Mouse (Mus musculus): ENCODE results near the gene Cluap1. TPM values are rescaled to one million over a fixed set of nuclear protein-coding genes. Genes with fewer than 3 reads are reported as not detected.

Gene Cluap1
- polyA plus RNA-seq, 1 experiment from 2014 or later, result 43.4 TPM

DNA sequence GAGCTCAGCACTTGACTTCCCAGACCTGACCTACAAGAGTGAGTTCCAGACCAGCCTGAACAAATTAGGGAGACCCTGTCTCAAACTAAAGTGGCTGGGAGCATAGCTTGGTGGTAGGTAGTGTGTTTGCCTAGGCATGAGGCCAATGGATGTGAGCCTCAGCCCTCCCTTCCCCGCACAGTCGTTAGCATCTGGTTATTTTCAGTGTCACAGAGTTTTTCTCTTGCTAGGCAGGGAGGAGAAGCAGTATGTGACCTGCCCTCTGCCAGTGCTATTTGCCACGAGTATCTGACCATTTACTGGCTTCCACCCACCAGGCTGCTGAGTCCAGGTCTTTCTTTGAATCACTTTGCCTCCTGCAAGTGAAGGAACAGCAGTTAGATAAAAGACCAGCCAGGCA is 14.9 kb upstream of the Cluap1 start:
- no peak overlapping the region for H3K4me2 ChIP-seq (ENCODE audit: low read length)
- H3K36me3 ChIP-seq (ENCODE audit: control insufficient read depth, insufficient read depth), result peaks cover 19% of the 10 kb centered on the region; the same call in 1 of the 2 replicates
- H3K4me3 ChIP-seq (replicated peaks; ENCODE audit: low read length), result no peak overlapping the region
- H3K9ac ChIP-seq (replicated peaks; ENCODE audit: low read depth, low read length), result no peak overlapping the region
- no peaks in the 10 kb centered on the region for H3K27me3 ChIP-seq (replicated peaks; ENCODE audit: control insufficient read depth, insufficient read depth, low read length)
- ATAC-seq, result no peak
- 77% methylated on average over 3 of the region's 3 CpGs for WGBS
- no peak overlapping the region for H3K27ac ChIP-seq (ENCODE audit: low read length)
- H3K9me3 ChIP-seq (ENCODE audit: control insufficient read depth, low read length), result no peaks in the 10 kb centered on the region
- H3K4me1 ChIP-seq (replicated peaks; ENCODE audit: control insufficient read depth, insufficient read depth, low read length), result no peaks in the 10 kb centered on the region

DNA sequence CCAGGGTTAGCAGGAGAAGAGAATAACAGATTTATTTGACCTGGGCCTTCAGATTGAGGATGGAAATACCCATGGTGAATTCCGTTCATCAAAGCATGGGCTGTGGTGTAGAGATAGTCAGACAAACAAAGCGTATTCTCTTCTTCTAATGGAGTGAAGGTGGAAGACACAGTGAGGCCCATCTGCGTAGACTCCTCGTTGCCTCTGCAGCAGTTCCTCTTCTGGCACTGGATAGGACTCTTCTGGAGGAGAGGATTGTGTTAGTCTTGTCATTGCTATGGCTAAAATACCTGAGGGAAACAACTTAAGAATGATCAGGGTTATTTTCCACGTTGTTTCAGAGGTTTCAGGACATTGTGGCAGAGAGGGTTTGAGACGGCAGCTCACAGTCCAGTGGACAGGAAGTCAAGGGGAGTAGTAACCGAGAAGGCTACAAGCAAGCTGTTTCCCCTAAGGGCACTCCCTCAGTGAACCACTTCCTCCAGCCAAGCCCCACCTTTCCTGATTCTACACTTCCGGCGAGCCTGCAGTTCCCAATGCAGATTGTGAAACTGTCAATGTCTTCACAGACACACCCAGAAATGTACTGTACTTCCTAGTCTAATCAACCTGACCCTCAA is 13.3 kb upstream of the Cluap1 start:
- Histone ChIP-seq H3K27me3 (replicated peaks; ENCODE audit: control insufficient read depth, insufficient read depth, low read length) (no peaks in the 10 kb centered on the region), H3K4me2 (ENCODE audit: low read length) (no peak overlapping the region), H3K9ac (replicated peaks; ENCODE audit: low read depth, low read length) (no peak overlapping the region), H3K27ac (ENCODE audit: low read length) (no peak overlapping the region), H3K4me3 (replicated peaks; ENCODE audit: low read length) (no peak overlapping the region), H3K9me3 (ENCODE audit: control insufficient read depth, low read length) (no peaks in the 10 kb centered on the region), H3K36me3 (ENCODE audit: control insufficient read depth, insufficient read depth) (peaks cover 19% of the 10 kb centered on the region), H3K4me1 (replicated peaks; ENCODE audit: control insufficient read depth, insufficient read depth, low read length) (no peaks in the 10 kb centered on the region)
- ATAC-seq, result no peak
- WGBS, result 89% methylated on average over 9 of the region's 9 CpGs

DNA sequence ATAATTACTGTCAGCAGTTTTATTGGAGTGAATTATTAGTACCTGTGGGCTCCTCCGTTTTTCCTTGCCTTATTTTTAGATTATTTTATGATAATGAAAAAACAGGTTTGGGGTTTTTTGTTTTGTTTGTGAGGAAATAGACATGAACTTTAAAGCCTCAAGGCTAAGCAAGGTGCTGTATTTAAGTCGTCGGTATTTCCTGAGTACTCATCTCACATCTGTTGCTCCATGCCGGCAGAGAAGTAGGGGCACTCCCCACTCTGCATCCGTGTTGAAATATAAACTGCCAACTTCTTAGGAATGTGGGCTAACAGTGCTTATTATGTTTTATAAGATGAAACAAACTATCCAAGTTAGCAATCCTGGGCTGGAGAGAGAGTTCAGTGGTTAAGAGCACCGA is 12.6 kb upstream of the Cluap1 start:
- H3K9ac ChIP-seq (replicated peaks; ENCODE audit: low read depth, low read length), result no peak overlapping the region
- no peak for ATAC-seq
- H3K4me1 ChIP-seq (replicated peaks; ENCODE audit: control insufficient read depth, insufficient read depth, low read length), result no peaks in the 10 kb centered on the region
- H3K27me3 ChIP-seq (replicated peaks; ENCODE audit: control insufficient read depth, insufficient read depth, low read length), result no peaks in the 10 kb centered on the region
- H3K36me3 ChIP-seq (ENCODE audit: control insufficient read depth, insufficient read depth), result peaks cover 26% of the 10 kb centered on the region
- H3K9me3 ChIP-seq (ENCODE audit: control insufficient read depth, low read length), result no peaks in the 10 kb centered on the region
- H3K27ac ChIP-seq (ENCODE audit: low read length), result no peak overlapping the region
- H3K4me3 ChIP-seq (replicated peaks; ENCODE audit: low read length), result no peak overlapping the region
- no peak overlapping the region for H3K4me2 ChIP-seq (ENCODE audit: low read length)
- WGBS, result 88% methylated on average over 6 of the region's 6 CpGs

DNA sequence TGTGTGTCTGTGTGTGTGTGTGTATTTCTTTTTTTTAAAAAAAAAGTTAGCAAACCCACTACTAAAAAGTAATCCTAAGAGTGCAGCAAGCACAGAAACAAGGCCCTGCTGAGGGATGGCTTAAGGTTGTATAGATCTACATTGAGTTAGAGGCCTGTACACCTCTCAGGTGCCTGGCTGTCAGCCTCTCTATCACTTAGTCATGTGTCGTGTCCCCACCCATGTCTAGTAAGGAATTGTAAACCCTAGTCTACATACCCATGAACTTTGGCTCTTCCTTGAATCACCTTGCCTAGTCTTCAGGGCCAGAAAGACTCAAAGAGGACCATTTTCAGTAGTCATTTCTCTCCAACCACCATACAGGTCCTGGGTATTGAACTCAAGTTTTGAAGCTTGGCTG is 12.0 kb upstream of the Cluap1 start:
- Histone ChIP-seq H3K9ac (replicated peaks; ENCODE audit: low read depth, low read length) (no peak overlapping the region), H3K36me3 (ENCODE audit: control insufficient read depth, insufficient read depth) (peaks cover 29% of the 10 kb centered on the region), H3K4me2 (ENCODE audit: low read length) (no peak overlapping the region), H3K27me3 (replicated peaks; ENCODE audit: control insufficient read depth, insufficient read depth, low read length) (no peaks in the 10 kb centered on the region), H3K4me3 (replicated peaks; ENCODE audit: low read length) (no peak overlapping the region), H3K27ac (ENCODE audit: low read length) (no peak overlapping the region), H3K4me1 (replicated peaks; ENCODE audit: control insufficient read depth, insufficient read depth, low read length) (no peaks in the 10 kb centered on the region), H3K9me3 (ENCODE audit: control insufficient read depth, low read length) (no peaks in the 10 kb centered on the region)
- 92% methylated on average over 1 of the region's 1 CpGs for WGBS
- no peak for ATAC-seq

GRCm38 (mm10) chr16:3907471-3907870 is 1.1 kb upstream of the Cluap1 start:
- WGBS, result 71% methylated on average over 2 of the region's 2 CpGs
- H3K9me3 ChIP-seq (ENCODE audit: control insufficient read depth, low read length), result no peaks in the 10 kb centered on the region
- H3K9ac ChIP-seq (replicated peaks; ENCODE audit: low read depth, low read length), result no peak overlapping the region
- H3K4me1 ChIP-seq (replicated peaks; ENCODE audit: control insufficient read depth, insufficient read depth, low read length), result peaks cover 15% of the 10 kb centered on the region
- H3K4me3 ChIP-seq (replicated peaks; ENCODE audit: low read length), result no peak overlapping the region
- H3K36me3 ChIP-seq (ENCODE audit: control insufficient read depth, insufficient read depth), result peaks cover 11% of the 10 kb centered on the region
- no peak overlapping the region for H3K4me2 ChIP-seq (ENCODE audit: low read length)
- H3K27me3 ChIP-seq (replicated peaks; ENCODE audit: control insufficient read depth, insufficient read depth, low read length), result no peaks in the 10 kb centered on the region
- no peak for ATAC-seq
- H3K27ac ChIP-seq (ENCODE audit: low read length), result no peak overlapping the region

DNA sequence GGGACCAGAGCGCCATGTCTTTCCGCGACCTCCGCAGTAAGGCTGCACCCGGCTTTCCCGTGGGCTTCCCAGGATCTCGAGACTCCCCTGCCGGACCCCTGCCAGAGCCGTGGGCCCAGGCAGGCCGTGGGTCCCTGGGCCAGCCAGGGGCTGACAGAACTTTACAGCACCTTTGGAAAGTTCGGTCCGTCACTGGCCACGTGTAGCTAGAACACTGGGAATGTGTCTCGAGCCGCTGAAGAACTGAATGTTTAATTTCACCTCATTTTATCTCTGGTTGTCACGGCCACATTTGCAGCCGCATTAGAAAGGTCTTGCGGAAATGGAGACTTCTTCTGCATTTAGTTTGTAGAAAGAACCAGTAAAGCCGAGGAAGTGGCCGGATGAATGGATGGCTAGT is 517 bp downstream of the Cluap1 start:
- ATAC-seq, result no peak
- Histone ChIP-seq H3K4me3 (replicated peaks; ENCODE audit: low read length) (peak overlapping the region; percentile 75), H3K9ac (replicated peaks; ENCODE audit: low read depth, low read length) (peak overlapping the region; percentile 79), H3K4me1 (replicated peaks; ENCODE audit: control insufficient read depth, insufficient read depth, low read length) (peaks cover 15% of the 10 kb centered on the region), H3K27ac (ENCODE audit: low read length) (peak overlapping the region; percentile 79), H3K27me3 (replicated peaks; ENCODE audit: control insufficient read depth, insufficient read depth, low read length) (no peaks in the 10 kb centered on the region), H3K4me2 (ENCODE audit: low read length) (peak overlapping the region; percentile 79), H3K9me3 (ENCODE audit: control insufficient read depth, low read length) (no peaks in the 10 kb centered on the region), H3K36me3 (ENCODE audit: control insufficient read depth, insufficient read depth) (peaks cover 20% of the 10 kb centered on the region)
- WGBS, result 6% methylated on average over 20 of the region's 20 CpGs

GRCm38 (mm10) chr16:3920756-3921155 is 12.2 kb downstream of the Cluap1 start:
- no peak for ATAC-seq
- H3K9ac ChIP-seq (replicated peaks; ENCODE audit: low read depth, low read length), result no peak overlapping the region
- no peaks in the 10 kb centered on the region for H3K4me1 ChIP-seq (replicated peaks; ENCODE audit: control insufficient read depth, insufficient read depth, low read length)
- H3K4me2 ChIP-seq (ENCODE audit: low read length), result no peak overlapping the region
- H3K9me3 ChIP-seq (ENCODE audit: control insufficient read depth, low read length), result no peaks in the 10 kb centered on the region
- H3K4me3 ChIP-seq (replicated peaks; ENCODE audit: low read length), result no peak overlapping the region
- H3K27ac ChIP-seq (ENCODE audit: low read length), result no peak overlapping the region
- H3K36me3 ChIP-seq (ENCODE audit: control insufficient read depth, insufficient read depth), result peaks cover 30% of the 10 kb centered on the region
- WGBS, result 86% methylated on average over 2 of the region's 2 CpGs
- no peaks in the 10 kb centered on the region for H3K27me3 ChIP-seq (replicated peaks; ENCODE audit: control insufficient read depth, insufficient read depth, low read length)

- no peak for ATAC-seq
- Histone ChIP-seq H3K27ac (ENCODE audit: low read length) (no peak overlapping the region), H3K4me3 (replicated peaks; ENCODE audit: low read length) (no peak overlapping the region), H3K27me3 (replicated peaks; ENCODE audit: control insufficient read depth, insufficient read depth, low read length) (no peaks in the 10 kb centered on the region), H3K4me2 (ENCODE audit: low read length) (no peak overlapping the region), H3K9me3 (ENCODE audit: control insufficient read depth, low read length) (no peaks in the 10 kb centered on the region), H3K4me1 (replicated peaks; ENCODE audit: control insufficient read depth, insufficient read depth, low read length) (no peaks in the 10 kb centered on the region), H3K9ac (replicated peaks; ENCODE audit: low read depth, low read length) (no peak overlapping the region), H3K36me3 (ENCODE audit: control insufficient read depth, insufficient read depth) (peaks cover 35% of the 10 kb centered on the region)
- 89% methylated on average over 3 of the region's 3 CpGs for WGBS
Measured at GRCm38 (mm10) chr16:3923515-3923914, 14.9 kb downstream of the Cluap1 start.

- H3K9me3 ChIP-seq (ENCODE audit: control insufficient read depth, low read length), result no peaks in the 10 kb centered on the region
- no peaks in the 10 kb centered on the region for H3K27me3 ChIP-seq (replicated peaks; ENCODE audit: control insufficient read depth, insufficient read depth, low read length)
- ATAC-seq, result no peak
- H3K27ac ChIP-seq (ENCODE audit: low read length), result no peak overlapping the region
- no peak overlapping the region for H3K4me2 ChIP-seq (ENCODE audit: low read length)
- 91% methylated on average over 4 of the region's 4 CpGs for WGBS
- peaks cover 37% of the 10 kb centered on the region for H3K36me3 ChIP-seq (ENCODE audit: control insufficient read depth, insufficient read depth)
- no peak overlapping the region for H3K9ac ChIP-seq (replicated peaks; ENCODE audit: low read depth, low read length)
- H3K4me3 ChIP-seq (replicated peaks; ENCODE audit: low read length), result no peak overlapping the region
- no peaks in the 10 kb centered on the region for H3K4me1 ChIP-seq (replicated peaks; ENCODE audit: control insufficient read depth, insufficient read depth, low read length)
Measured at GRCm38 (mm10) chr16:3923966-3924365, 15.4 kb downstream of the Cluap1 start.

DNA sequence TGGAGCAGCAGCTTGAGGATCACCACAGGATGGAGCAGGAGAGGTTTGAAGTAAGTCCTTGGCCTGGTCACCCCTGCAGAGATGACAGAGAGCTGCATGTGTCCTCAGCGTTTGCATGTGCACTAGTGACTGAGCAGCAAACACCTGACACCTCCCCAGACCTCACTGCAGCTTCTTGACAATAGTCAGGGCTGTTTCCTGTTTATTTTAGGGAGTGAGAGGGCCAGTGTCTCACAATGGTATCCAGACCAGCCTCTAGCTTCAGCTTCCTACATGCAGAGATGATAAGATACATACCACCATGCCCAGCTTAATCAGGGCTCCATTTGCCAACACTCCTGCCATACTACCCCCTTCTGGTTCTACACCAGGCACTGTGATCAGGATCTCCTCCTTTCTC is 20.0 kb downstream of the Cluap1 start:
- Histone ChIP-seq H3K27me3 (replicated peaks; ENCODE audit: control insufficient read depth, insufficient read depth, low read length) (no peaks in the 10 kb centered on the region), H3K27ac (ENCODE audit: low read length) (no peak overlapping the region), H3K9me3 (ENCODE audit: control insufficient read depth, low read length) (no peaks in the 10 kb centered on the region), H3K36me3 (ENCODE audit: control insufficient read depth, insufficient read depth) (peaks cover 36% of the 10 kb centered on the region), H3K9ac (replicated peaks; ENCODE audit: low read depth, low read length) (no peak overlapping the region), H3K4me2 (ENCODE audit: low read length) (no peak overlapping the region), H3K4me3 (replicated peaks; ENCODE audit: low read length) (no peak overlapping the region), H3K4me1 (replicated peaks; ENCODE audit: control insufficient read depth, insufficient read depth, low read length) (no peaks in the 10 kb centered on the region)
- ATAC-seq, result no peak
- WGBS, result 62% methylated on average over 1 of the region's 1 CpGs
